Mouse (Mus musculus) cortical plate, adult 2 months (tissue): ENCODE measurements around the gene Stk24. TPM values are rescaled to one million over a fixed set of nuclear protein-coding genes. Genes with fewer than 3 reads are reported as not detected.

Source experiments
- H3K27ac ChIP-seq: fragments of 200-500 bp; 2 replicates; pipeline ENCODE4 v1.5.1; 2012; ENCODE audit warnings: low read length, control low read depth, inconsistent platforms; ENCODE audit not compliant: insufficient read depth
- H3K4me1 ChIP-seq: fragments of 200-500 bp; 2 replicates; pipeline ENCODE4 v1.6.1; 2011; ENCODE audit warnings: low read length; ENCODE audit not compliant: control insufficient read depth, insufficient read depth
- H3K4me3 ChIP-seq: fragments of 200-500 bp; 2 replicates; pipeline ENCODE4 v1.5.1; 2011; ENCODE audit warnings: mild to moderate bottlenecking, low read length, control low read depth; ENCODE audit not compliant: insufficient read depth
- CTCF ChIP-seq: fragments of 200-500 bp; IDR thresholded peaks from 2 replicates; pipeline ENCODE4 v1.5.1; 2011; ENCODE audit warnings: mild to moderate bottlenecking, control low read depth, low read length; ENCODE audit not compliant: insufficient read depth; ENCODE audit errors: extremely low read depth
- POLR2A ChIP-seq: fragments of 200-500 bp; IDR thresholded peaks from 2 replicates; pipeline ENCODE4 v1.6.1; 2011; ENCODE audit warnings: mild to moderate bottlenecking, low read length, control low read depth; ENCODE audit not compliant: insufficient read depth; ENCODE audit errors: extremely low read depth
- polyA plus RNA-seq: library from polyadenylated mRNA; depleted of rRNA; stranded (reverse); fragments of >200 nt; gene quantifications from 2 replicates; pipeline ENCODE4 v1.2.3, GENCODE M21; 2012

The Stk24 gene
- polyA plus RNA-seq, 1 experiment, result 29.0 TPM

DNA sequence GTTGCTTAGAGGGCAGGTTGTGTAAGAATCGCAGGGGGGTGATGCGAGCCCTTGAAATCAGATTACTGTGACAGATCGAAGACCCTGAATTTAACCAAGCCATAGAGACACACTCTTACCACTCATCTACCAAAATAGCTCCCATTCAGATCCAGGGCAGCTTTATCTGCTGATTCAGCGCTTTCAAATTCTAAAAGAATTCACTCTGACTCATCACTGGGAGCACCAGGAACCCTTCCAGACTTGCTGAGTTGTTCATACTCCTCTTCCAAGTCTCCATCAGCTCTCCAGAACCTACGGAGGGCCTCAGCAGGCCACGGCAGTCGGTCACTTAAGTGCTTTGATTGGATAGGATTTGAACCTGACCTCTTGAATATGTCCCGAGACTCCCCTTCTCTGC, 5.6 kb upstream of the Stk24 start:
- Histone ChIP-seq H3K4me3 (no peak overlapping the region), H3K27ac (no peak overlapping the region), H3K4me1 (no peaks in the 10 kb centered on the region)
- no peak for TF ChIP-seq POLR2A
- no peak for TF ChIP-seq CTCF

DNA sequence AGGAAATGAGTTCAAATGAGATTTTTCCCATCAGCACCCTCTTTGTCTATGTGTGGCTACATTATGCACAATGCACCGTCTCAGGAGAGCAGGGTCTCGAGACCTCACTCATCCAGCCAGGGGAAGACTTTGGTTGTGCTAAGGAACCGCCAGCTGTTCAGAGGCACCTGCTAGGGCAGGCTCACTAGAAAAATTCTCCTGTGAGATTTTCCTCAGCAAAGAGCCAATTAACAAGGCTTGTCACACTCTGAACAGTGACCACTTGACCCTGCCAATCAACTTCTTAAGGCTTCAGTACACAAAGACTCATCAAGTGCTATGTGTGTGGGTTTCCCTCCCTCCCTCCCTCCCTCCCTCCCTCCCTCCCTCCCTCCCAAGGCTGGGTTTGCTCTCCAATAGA, 4.0 kb upstream of the Stk24 start:
- TF ChIP-seq POLR2A (no peak), CTCF (no peak)
- no peak overlapping the region for H3K27ac ChIP-seq
- no peak overlapping the region for H3K4me3 ChIP-seq
- H3K4me1 ChIP-seq, result peaks cover 2% of the 10 kb centered on the region

DNA sequence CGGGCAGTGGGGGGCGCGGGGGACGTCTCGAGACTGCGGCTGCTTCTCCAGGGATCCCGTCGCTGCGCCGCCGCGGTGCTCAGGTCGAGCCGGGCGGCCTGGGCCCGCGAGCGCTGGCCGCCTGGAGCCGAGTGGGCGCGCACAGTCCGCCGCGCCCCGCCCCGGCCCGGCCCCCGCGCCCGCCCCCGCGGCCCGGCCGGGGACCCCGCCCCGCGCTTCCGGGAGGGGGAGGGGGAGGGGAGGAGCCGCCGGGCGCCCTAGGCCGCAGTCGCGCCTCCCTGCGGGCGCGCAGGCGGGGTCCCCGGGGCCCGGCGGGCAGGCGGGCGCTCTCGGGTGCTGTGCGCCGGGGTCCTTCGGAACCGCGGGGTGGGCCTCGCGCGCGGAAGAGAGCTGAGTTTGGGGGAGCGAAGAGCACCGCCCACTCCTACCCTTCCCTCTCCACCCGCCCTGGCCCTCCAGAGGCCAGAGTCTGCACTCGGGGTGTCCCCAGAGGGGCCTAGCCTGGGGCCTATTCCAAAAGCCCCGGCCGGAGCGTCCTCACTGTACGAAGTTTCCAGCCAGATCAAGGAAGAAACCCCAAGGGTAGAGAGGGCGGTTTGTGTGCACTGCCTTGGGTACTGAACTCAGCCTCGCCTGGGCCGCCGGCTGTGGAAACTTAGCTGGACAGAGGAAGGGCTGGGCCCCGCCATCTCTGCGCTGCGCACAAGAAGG, 540 bp downstream of the Stk24 start:
- Histone ChIP-seq H3K4me3 (peak overlapping the region; percentile 72), H3K27ac (peak overlapping the region; percentile 92), H3K4me1 (peaks cover 3% of the 10 kb centered on the region)
- TF ChIP-seq CTCF (no peak), POLR2A (0 out of 2 replicates have a peak, but pooled peaks have one; percentile 16)

DNA sequence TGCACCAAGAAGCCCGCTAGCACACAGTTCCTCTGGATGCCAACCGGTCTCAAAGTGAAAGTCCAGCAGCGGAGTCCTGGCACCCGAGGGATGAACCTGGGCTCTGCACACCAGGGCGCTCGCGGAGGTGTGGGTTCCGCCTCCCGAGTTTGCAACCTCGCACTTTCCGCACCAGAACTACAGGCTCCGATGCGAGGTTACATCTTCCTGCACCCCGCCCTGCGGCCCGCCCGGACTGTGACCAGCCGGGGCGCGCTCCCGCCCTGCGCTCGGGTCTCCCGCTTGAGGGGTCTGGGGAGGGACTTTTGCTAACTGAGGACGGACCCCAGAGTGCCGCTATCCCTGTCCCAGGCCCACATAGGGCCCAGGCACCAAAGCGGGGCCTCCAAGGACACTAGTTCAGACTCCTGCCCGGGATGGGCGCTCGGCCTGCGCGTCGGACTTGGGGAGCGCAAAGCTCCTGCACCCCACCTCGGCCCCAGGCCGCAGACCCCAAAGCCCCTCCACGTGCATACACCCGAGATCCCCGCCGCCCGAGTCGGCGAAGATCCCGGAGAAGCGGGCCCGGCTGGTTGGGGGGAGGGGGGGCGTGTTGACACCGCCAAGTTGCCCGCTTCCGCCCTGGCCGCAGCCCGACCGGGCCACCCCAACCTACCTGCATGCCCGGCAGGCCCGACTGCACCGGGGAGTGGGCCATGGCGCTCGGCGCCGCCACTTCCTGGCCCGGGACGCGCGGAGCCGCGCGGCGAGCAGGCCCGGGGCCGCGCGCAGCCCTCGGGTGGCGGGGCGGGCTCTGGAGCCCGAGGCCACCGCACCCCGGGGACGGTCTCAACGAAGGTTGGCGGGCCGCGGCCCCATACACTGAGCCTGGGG, 1.3 kb downstream of the Stk24 start:
- Histone ChIP-seq H3K4me1 (peaks cover 5% of the 10 kb centered on the region), H3K4me3 (peak overlapping the region; percentile 72), H3K27ac (peak overlapping the region; percentile 93)
- no peak for TF ChIP-seq CTCF
- TF ChIP-seq POLR2A, result no peak

DNA sequence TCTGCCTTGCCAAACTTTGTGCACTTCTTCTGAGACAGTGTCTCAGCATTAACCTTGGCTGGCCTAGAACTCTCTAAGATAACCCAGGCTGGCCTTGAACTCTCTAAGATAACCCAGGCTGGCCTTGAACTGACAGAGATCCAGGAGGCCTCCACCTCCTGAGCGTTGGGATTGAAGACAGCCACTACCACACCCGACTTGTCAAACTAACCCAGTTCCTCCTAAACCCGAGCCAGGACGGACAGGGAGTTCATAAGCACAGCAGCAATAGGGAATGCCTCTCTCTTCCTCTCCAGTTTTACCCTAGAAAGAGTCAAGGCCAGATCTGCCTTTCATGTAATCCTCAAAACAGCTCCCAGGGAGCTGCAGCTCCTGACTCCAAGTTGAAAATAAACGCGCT, 3.2 kb downstream of the Stk24 start:
- H3K4me1 ChIP-seq, result peaks cover 7% of the 10 kb centered on the region
- no peak overlapping the region for H3K27ac ChIP-seq
- TF ChIP-seq POLR2A (no peak), CTCF (no peak)
- H3K4me3 ChIP-seq, result no peak overlapping the region

DNA sequence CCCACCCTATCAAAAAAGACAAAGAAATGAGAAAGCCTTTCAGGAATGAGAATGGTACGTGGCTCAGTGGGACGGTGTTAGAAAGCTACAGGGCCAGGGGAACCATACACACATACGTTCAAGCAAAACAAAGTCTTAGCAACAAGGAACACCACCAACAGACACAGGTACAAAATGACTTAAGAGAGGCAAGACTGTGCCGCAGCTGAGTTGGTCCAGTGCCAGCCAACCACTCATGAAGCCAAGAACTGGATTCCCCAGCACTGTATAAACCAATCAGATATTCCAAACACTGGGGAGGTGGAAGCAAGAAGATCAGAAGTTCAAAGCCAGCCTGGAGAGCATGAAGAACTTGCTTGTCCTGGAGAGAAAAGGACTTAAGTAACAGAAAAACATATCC, 5.9 kb downstream of the Stk24 start:
- TF ChIP-seq CTCF (no peak), POLR2A (no peak)
- H3K4me3 ChIP-seq, result no peak overlapping the region
- H3K27ac ChIP-seq, result no peak overlapping the region
- peaks cover 6% of the 10 kb centered on the region for H3K4me1 ChIP-seq

DNA sequence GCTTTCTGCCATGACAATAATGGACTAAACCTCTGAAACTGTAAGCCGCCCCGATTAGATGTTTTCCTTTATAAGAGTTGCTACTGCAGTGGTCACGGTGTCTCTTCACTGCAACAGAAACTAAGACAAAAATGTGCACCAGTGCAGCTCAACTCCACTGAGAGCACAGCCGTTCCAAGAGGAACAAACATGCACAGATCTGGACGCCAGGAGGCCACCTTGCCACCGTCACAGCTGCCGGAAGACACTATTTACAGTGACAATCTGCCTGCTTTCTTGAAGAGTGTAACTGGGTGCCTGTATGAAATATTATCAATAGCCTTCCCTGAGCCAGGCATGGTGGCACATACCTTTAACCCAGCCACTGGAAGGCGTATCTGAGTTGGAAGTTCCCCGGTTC, 6.8 kb downstream of the Stk24 start:
- TF ChIP-seq POLR2A (no peak), CTCF (no peak)
- no peak overlapping the region for H3K27ac ChIP-seq
- H3K4me3 ChIP-seq, result no peak overlapping the region
- H3K4me1 ChIP-seq, result peaks cover 6% of the 10 kb centered on the region

DNA sequence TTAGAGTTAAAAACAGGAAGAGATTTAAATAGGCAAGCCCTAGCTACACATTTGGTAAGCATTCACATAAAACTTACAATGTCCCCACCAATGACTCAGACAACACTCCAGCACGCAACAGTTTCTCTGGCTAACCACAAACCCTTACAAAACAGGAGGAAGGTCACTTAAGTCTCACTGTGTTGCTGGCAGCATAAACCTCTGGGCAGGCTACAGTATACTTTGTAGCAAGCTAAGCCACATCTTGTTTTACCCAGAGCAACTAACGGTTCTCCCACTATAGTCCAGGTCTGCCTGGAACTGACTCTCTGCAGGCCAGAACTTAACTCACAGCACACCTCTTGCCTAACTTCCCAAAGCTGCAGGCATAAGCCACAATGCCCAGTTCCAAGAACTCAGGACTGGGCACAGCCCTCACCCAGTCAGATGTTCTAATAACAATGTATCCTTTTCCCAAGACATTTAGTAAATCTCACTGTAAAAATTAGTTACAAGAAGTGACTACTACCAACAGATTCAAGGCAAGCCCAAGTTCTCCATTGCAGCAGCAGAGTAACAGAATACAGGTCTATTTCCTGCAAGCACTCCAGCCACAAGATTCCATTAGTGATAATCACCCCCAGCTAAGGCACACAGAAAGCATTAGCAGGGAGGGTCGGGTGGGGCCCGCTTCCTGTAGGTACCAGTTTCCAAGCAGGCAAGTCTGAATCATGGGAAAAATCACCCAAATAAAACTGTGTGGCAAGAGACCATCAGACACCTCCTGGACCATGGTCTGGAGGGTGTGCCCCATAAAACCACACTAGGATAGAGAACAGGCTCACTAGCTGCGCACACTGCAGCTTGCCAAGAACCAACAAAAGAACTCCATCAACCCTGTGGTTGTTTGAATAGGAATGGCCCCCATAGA, 7.6 kb downstream of the Stk24 start:
- peaks cover 4% of the 10 kb centered on the region; the same call in 1 of the 2 replicates for H3K4me1 ChIP-seq
- no peak overlapping the region for H3K27ac ChIP-seq
- TF ChIP-seq CTCF (no peak), POLR2A (no peak)
- no peak overlapping the region for H3K4me3 ChIP-seq

DNA sequence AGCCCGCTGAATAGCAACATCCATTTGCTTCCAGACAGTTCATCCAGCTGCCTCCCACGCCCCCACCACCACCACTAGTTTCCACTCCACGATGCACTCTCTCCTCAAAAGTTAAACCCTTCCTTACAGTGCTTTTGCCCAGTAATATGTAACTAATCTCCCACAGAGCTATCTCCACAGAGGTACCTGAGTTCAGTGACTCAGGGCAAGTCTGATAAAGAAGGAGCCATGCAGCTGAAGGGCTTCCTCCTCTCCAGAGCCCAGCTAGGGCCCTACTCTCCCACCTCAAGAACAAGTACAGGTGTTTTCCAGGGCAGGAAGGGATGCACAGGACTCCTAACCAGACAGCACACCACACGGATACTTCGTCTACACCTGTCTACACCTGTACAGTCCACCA, 10.4 kb downstream of the Stk24 start:
- peaks cover 10% of the 10 kb centered on the region; the same call in 1 of the 2 replicates for H3K4me1 ChIP-seq
- H3K27ac ChIP-seq, result no peak overlapping the region
- no peak overlapping the region for H3K4me3 ChIP-seq
- TF ChIP-seq CTCF (no peak), POLR2A (no peak)
